Mouse (Mus musculus) brain, embryonic 14.5 days (tissue): ENCODE measurements around the gene Actl6a. TPM values are rescaled to one million over a fixed set of nuclear protein-coding genes. Genes with fewer than 3 reads are reported as not detected.

Experiments
- DNase-seq: peaks from one replicate; pipeline ENCODE4 v3.0.0-alpha.2; 2011; ENCODE audit warnings: low read depth
- CTCF ChIP-seq: fragments of 200-500 bp; IDR thresholded peaks from 2 replicates; pipeline ENCODE4 v1.5.1; 2012; ENCODE audit warnings: inconsistent platforms, mild to moderate bottlenecking, moderate library complexity, borderline replicate concordance; ENCODE audit not compliant: insufficient read depth, insufficient read length; ENCODE audit errors: extremely low read depth
- POLR2A ChIP-seq: fragments of 200-500 bp; IDR thresholded peaks from 2 replicates; pipeline ENCODE4 v1.6.1; 2012; ENCODE audit warnings: mild to moderate bottlenecking, inconsistent platforms, borderline replicate concordance; ENCODE audit not compliant: poor library complexity, insufficient read depth, insufficient read length, severe bottlenecking; ENCODE audit errors: extremely low read depth
- polyA plus RNA-seq: library from polyadenylated mRNA; depleted of rRNA; stranded (reverse); fragments of >200 nt; gene quantifications from 2 replicates; pipeline ENCODE4 v1.2.3, GENCODE M21; 2012

Actl6a gene
- polyA plus RNA-seq, 1 experiment: 51.8 TPM

DNA sequence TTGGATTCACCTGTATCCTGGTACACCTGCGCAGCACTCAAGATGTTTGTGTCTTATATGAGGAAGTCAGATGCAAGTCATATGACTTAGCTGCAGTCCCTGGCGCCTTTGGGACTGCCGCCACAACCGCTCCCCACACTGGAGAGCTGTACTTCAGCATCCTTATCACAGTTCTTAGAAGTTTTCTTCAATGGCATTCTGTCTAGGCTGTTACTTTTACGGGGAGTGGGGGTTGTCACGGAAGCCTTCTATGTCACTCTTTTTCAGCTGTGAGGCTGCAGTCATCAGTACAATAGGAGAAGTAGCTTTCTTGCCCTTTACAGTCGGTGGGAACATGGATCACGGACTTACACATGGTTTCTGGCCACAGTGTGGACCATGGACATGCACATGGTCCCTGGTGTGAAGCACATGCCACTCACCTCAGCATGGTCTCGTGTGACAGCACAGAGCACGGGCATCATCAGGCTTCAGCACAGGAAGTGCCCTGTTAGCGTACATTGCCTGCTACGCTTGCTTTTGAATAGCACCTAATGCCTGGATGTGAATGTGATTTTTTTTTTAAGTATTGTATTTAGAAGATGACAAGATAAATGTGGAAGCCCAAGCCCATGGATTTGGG is 23.1 kb upstream of the Actl6a start:
- TF ChIP-seq POLR2A (no peak), CTCF (no peak)
- DNase-seq: no peak

DNA sequence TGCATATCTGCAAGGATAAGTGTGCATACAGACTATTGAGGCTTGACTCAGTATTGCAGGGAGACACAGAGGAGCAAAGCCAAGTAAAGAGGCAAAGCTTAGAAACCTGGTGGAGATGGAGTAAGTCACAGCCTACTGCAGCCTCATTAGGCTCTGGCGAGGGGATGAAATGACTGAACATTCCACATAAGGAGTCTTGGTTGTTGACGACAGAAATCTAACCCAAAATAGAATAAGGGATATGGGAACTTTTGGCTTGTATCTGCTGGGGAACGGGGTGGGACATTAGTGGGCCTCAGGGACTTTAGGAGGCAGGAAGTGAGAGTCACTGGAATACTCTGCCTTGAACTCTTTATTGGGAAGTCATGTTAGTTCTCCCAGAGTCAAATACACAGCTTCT is 21.5 kb upstream of the Actl6a start:
- DNase-seq: no peak

DNA sequence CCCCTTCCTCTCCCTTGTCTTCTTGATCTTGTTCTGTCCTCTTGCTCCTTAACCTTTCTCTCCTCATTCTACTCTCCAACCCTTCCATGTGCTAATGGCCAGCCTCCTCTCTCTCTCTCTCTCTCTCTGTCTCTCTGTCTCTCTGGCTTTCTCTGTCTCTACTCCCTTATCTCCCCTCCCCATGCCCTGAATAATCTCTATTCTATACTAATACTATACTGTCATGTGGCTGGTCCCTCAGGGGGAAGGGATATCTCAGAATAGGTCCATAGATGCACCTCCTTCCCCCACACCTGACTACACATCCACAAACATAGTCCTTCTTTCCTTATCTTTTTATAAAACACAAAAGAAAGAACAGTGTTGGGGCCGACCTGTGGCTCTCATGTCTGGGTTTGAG is 19.6 kb upstream of the Actl6a start:
- TF ChIP-seq CTCF (no peak), POLR2A (no peak)
- no peak for DNase-seq

More for the DNA sequence above, 21.5 kb upstream of the Actl6a start:
- no peak for TF ChIP-seq CTCF
- TF ChIP-seq POLR2A: no peak

DNA sequence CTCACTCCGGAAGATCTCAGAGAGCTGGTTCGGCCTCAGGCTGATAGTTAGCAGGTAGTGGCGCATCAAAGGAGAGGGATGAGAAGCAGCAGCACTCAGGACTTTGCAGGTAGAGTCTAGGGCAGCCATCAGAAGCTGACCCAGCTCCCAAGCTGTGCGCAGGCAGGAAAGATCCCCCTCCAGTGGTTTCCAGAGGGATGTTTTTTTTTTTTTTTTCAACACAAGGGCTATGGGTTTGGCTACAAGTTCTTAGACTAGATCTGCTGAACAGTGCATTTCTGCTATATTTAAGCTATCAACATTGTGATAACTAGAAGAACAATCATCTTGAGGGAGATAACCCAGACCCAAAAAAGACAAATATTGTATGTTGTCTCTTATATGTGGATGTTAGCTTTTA is 18.9 kb upstream of the Actl6a start:
- no peak for DNase-seq
- TF ChIP-seq CTCF (no peak), POLR2A (no peak)

DNA sequence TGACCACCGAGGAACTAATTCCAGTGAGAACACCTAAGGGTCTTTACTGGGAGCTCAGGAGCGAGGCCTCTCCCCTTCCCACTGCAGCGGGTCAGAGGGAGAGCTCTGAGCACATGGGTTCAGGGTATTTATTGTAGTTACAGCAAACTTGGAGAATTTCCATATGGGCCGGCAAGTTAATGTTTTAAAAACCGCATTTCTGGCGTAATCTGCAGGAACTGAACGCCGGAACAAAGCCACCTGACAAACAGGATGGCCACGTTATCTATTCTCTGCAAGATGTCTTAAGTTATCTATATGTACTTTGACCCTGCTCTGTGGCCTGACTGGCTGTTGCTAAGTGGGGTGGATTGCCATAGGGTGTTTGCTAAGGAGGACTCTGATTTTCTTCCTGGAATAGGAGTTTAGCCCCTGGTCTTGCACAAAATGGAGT is 16.5 kb upstream of the Actl6a start:
- TF ChIP-seq CTCF: no peak
- no peak for DNase-seq

DNA sequence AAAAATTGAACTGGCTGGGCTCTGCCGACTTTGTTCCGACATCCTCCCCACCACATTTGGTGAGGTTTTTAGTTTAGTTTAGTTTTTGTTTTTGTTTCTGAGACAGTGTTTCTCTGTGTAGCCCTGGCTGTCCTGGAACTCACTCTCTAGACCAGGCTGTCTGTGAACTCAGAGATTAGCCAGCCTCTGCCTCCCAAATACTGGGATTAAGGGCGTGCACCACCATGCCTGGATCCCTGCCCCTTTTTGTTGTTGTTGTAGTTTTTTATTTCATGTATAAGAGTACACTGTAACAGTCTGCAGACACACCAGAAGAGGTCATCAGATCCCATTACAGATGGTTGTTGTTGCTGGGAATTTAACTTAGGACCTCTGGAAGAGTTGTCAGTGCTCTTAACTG is 16.1 kb upstream of the Actl6a start:
- TF ChIP-seq CTCF (no peak), POLR2A (no peak)
- no peak for DNase-seq

DNA sequence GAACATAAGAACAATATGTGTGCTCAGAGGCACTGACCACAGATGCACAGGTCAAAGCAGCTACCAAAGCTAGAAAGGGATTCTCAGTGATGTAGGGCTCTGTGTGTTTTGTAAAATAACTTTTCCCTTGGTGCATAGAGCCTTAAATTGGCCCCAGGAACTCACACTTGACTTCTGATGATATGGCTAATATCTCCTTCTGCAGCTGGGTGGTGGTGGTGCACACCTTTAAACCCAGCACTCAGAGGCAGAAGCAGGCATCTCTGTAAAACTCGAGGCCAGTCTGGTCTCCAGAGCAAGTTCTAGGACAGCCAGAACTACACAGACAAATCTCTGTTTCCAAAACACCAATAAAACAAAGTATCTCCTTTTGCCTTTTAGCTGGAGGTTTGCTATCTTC is 15.2 kb upstream of the Actl6a start:
- no peak for DNase-seq
- TF ChIP-seq CTCF (no peak), POLR2A (no peak)

DNA sequence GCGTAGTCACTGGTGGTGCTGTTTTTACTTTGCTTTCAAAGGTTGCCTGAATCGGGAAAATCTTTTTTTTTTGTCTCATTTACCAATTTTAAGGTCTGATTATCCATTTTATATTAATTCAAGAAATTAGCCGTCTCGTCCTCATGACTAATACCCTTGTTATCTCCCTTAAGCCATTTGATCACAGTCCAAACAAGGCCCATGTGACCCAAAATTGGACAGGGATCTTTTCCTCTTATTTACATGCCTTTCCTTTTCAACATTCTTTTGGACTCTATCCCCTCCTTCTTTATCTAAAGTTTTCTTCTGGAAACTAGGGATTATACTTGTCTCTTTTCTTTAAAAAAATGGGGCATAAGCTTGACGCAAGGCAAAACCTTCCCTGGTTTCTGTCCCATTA is 14.3 kb upstream of the Actl6a start:
- DNase-seq: no peak
- TF ChIP-seq CTCF: no peak
- no peak for TF ChIP-seq POLR2A

DNA sequence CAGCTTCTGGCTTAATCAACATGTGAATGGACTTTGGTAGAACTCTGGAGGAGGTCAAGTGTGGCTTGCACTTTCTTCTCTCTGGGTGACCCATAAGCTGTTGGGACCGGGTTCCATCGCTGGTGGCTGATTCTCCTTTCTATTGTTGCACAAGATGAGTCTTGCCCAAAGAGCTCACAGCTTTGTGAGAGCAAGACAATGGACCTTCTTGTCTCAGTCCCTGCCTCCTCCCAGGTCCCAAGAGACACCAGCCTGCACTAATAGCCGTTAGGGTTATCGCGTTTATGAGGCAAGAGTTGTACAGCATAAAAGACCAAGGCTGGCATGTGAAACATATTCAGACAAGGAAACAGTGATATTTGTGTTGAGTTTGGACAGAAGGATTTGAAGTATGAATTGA is 11.9 kb upstream of the Actl6a start:
- no peak for DNase-seq
- TF ChIP-seq POLR2A (no peak), CTCF (no peak)

DNA sequence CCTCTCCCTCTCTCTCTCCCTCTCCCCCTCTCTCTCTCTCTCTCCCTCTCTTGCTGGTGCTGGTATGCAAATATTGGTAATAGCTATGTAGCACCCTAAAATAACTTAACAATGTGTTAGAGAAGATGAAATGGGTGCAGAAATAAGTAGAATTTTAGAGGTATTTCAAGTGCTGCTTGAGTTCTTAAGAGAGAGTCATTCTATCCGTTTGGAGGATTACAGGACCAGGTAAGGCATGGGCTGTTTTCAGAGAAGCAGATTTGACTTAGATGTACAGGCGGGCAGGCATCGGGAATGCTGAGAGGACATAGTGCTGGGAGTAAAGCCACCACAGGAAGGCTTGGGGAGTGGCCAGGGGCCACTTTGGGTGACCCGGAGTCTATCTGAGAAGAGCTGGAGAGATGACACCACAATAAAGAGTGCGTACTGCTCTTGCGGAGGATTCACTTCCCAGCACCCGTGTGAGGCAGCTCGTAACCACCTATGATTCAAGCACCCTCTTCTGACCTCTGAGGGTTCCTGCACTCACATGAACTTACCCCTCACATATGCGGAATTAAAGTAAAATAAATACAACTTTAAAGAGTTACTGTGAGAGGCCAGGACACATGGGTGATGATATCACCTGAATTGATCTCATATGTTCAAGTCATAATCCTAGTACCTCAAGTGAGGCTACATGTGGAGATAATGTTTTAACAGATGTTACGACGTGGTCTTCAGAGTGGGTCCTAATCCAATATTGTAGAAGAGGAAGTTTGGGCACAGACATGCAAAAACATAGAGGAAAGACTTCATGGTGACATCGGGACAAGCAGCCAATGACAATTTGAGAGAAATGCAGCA is 11.1 kb upstream of the Actl6a start:
- TF ChIP-seq CTCF: no peak
- no peak for TF ChIP-seq POLR2A
- no peak for DNase-seq

DNA sequence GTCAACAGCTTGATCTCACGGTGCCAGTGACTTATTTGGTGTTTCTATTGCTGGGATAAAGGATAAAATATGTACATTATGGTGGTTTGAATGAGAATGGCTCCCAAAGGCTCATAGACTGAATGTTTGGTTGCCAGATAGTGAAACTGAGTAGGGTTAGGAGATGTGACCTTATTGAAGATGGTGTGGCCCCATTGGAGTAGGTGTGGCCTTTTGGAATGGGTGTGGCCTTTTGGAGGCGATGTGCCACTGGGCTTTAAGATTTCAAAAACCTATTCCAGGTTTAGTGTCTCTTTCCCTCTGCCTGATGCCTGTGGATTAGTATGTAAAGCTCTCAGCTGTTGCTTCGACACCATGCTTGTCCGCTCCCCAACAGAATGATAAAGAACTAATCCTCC is 10.5 kb upstream of the Actl6a start:
- TF ChIP-seq POLR2A (no peak), CTCF (no peak)
- DNase-seq: no peak
